Mouse (Mus musculus) lung, postnatal 0 days (tissue): Measurements from ENCODE around the gene Strn4. TPM values are rescaled to one million over a fixed set of nuclear protein-coding genes. Genes with fewer than 3 reads are reported as not detected.

Experiments
- ATAC-seq: fragments of 200-750 bp; cut with Nextera tagmentation; 2 replicates; pipeline ENCODE4 v1.8.0; 2017; ENCODE audit warnings: moderate library complexity
- DNase-seq: peaks from one replicate; pipeline ENCODE4 v3.0.0-alpha.2; 2016; ENCODE audit warnings: low spot score
- H3K27ac ChIP-seq: fragments of 300-500 bp; sonication (generic); 2 replicates; pipeline ENCODE4 v1.5.1; 2014; ENCODE audit warnings: antibody characterized with exemption, mild to moderate bottlenecking, low read length, mixed read lengths
- H3K27me3 ChIP-seq: fragments of 300-500 bp; sonication (generic); replicated peaks from 2 replicates; pipeline ENCODE4 v1.6.1; 2014; ENCODE audit warnings: low read length, mixed read lengths; ENCODE audit not compliant: insufficient read depth
- H3K36me3 ChIP-seq: fragments of 300-500 bp; sonication (generic); 2 replicates; pipeline ENCODE4 v1.6.1; 2014; ENCODE audit warnings: low read length, mixed read lengths; ENCODE audit not compliant: insufficient read depth
- H3K4me1 ChIP-seq: fragments of 300-500 bp; sonication (generic); 2 replicates; pipeline ENCODE4 v1.6.1; 2014; ENCODE audit warnings: antibody characterized with exemption, low read depth, low read length, mixed read lengths; ENCODE audit not compliant: insufficient read depth
- H3K4me2 ChIP-seq: fragments of 300-500 bp; sonication (generic); replicated peaks from 2 replicates; pipeline ENCODE4 v1.6.1; 2014; ENCODE audit warnings: low read depth, mild to moderate bottlenecking, low read length, moderate library complexity, mixed read lengths
- H3K4me3 ChIP-seq: fragments of 300-500 bp; sonication (generic); 2 replicates; pipeline ENCODE4 v1.5.1; 2014; ENCODE audit warnings: low read depth, low read length
- H3K9ac ChIP-seq: fragments of 300-500 bp; sonication (generic); replicated peaks from 2 replicates; pipeline ENCODE4 v1.6.1; 2014; ENCODE audit warnings: low read depth, mild to moderate bottlenecking
- H3K9me3 ChIP-seq: fragments of 300-500 bp; sonication (generic); 2 replicates; pipeline ENCODE4 v1.6.1; 2016; ENCODE audit warnings: low read length, mixed read lengths
- CTCF ChIP-seq: IDR thresholded peaks from 2 replicates; pipeline ENCODE4 v1.5.1; 2016; ENCODE audit warnings: antibody characterized with exemption, mild to moderate bottlenecking
- EP300 ChIP-seq: IDR thresholded peaks from 2 replicates; pipeline ENCODE4 v1.6.1; 2016; ENCODE audit warnings: antibody characterized with exemption, mild to moderate bottlenecking, control low read depth
- WGBS: fragments of 180-500 bp; shearing (Covaris S2); extraction: QIAGEN DNeasy Blood & Tissue Kit; methylation state at CpG from one replicate; pipeline ENCODE4 v1.1.7; 2014; 5-methylcytosine and 5-hydroxymethylcytosine counted together
- polyA plus RNA-seq: library from polyadenylated mRNA; unstranded; fragments of >200 nt; fragmentation: Nextera tagmentation; extraction: Ambion mirVana; gene quantifications from 2 replicates; pipeline ENCODE4 v1.2.1, GENCODE M21; 2015

Gene Strn4
- polyA plus RNA-seq, 1 experiment from 2014 or later = 57.7 TPM

GRCm38 (mm10) chr7:16816078-16816474 lies 387 bp downstream of the Strn4 start:
- Histone ChIP-seq H3K27ac (peak overlapping the region; percentile 93), H3K9me3 (no peaks in the 10 kb centered on the region), H3K9ac (peak overlapping the region; percentile 91), H3K27me3 (no peaks in the 10 kb centered on the region), H3K4me3 (peak overlapping the region; percentile 100), H3K36me3 (no peaks in the 10 kb centered on the region; the same call in 1 of the 2 replicates), H3K4me1 (peaks cover 21% of the 10 kb centered on the region; the same call in 1 of the 2 replicates), H3K4me2 (peak overlapping the region; percentile 91)
- no peak for TF ChIP-seq EP300
- no peak for TF ChIP-seq CTCF
- ATAC-seq (peak; percentile 88), DNase-seq (peak; percentile 85)
- WGBS = 0% methylated on average over 12 of the region's 55 CpGs

GRCm38 (mm10) chr7:16816475-16817122 lies 910 bp downstream of the Strn4 start, which contains the start of gene Fkrp:
Fkrp (minus strand) TSS chr7:16816732.
- ATAC-seq = peak; percentile 81
- peak; percentile 37 for DNase-seq
- TF ChIP-seq EP300 = no peak
- TF ChIP-seq CTCF = no peak; the same call in 1 of the 2 replicates
- Histone ChIP-seq H3K4me1 (peaks cover 20% of the 10 kb centered on the region; the same call in 1 of the 2 replicates), H3K9ac (peak within 1 kb of the TSS; percentile 91), H3K4me2 (peak within 1 kb of the TSS; percentile 91), H3K36me3 (no peaks in the 10 kb centered on the region), H3K27me3 (no peaks in the 10 kb centered on the region), H3K27ac (peak within 1 kb of the TSS; percentile 93), H3K4me3 (peak within 1 kb of the TSS; percentile 100), H3K9me3 (no peaks in the 10 kb centered on the region)
- WGBS = 2% methylated on average over 41 of the region's 64 CpGs

GRCm38 (mm10) chr7:16817693-16818092 lies 2.0 kb downstream of the Strn4 start:
- Histone ChIP-seq H3K36me3 (no peaks in the 10 kb centered on the region), H3K27ac (no peak overlapping the region), H3K27me3 (no peaks in the 10 kb centered on the region), H3K9me3 (no peaks in the 10 kb centered on the region), H3K9ac (0 out of 2 replicates have a peak overlapping the region, but pooled peaks have one; percentile 91), H3K4me2 (peak overlapping the region; percentile 91), H3K4me3 (peak overlapping the region; percentile 100; the same call in 1 of the 2 replicates), H3K4me1 (peaks cover 20% of the 10 kb centered on the region; the same call in 1 of the 2 replicates)
- no peak for ATAC-seq
- no peak for TF ChIP-seq CTCF
- no peak for TF ChIP-seq EP300
- WGBS = 21% methylated on average over 3 of the region's 3 CpGs
- no peak for DNase-seq

- no peak for ATAC-seq
Measured at GRCm38 (mm10) chr7:16819794-16820193, 4.1 kb downstream of the Strn4 start.

GRCm38 (mm10) chr7:16820271-16820763 lies 4.6 kb downstream of the Strn4 start:
- Histone ChIP-seq H3K36me3 (peaks cover 8% of the 10 kb centered on the region; the same call in 1 of the 2 replicates), H3K9ac (no peak overlapping the region), H3K4me1 (peaks cover 20% of the 10 kb centered on the region; the same call in 1 of the 2 replicates), H3K4me2 (no peak overlapping the region), H3K9me3 (no peaks in the 10 kb centered on the region), H3K27ac (no peak overlapping the region), H3K4me3 (no peak overlapping the region), H3K27me3 (no peaks in the 10 kb centered on the region)
- DNase-seq (no peak), ATAC-seq (no peak)
- 61% methylated on average over 5 of the region's 5 CpGs for WGBS
- TF ChIP-seq EP300 (no peak), CTCF (no peak)

More at GRCm38 (mm10) chr7:16819794-16820193, 4.1 kb downstream of the Strn4 start:
- WGBS = 77% methylated on average over 5 of the region's 5 CpGs
- Histone ChIP-seq H3K36me3 (peaks cover 8% of the 10 kb centered on the region; the same call in 1 of the 2 replicates), H3K4me1 (peaks cover 20% of the 10 kb centered on the region; the same call in 1 of the 2 replicates), H3K9ac (no peak overlapping the region), H3K27me3 (no peaks in the 10 kb centered on the region), H3K9me3 (no peaks in the 10 kb centered on the region), H3K4me3 (no peak overlapping the region), H3K4me2 (no peak overlapping the region), H3K27ac (no peak overlapping the region)
- DNase-seq = no peak
- TF ChIP-seq CTCF (no peak), EP300 (no peak)

GRCm38 (mm10) chr7:16821091-16821490 lies 5.4 kb downstream of the Strn4 start:
- Histone ChIP-seq H3K9me3 (no peaks in the 10 kb centered on the region), H3K27me3 (no peaks in the 10 kb centered on the region), H3K4me2 (no peak overlapping the region), H3K36me3 (peaks cover 8% of the 10 kb centered on the region; the same call in 1 of the 2 replicates), H3K9ac (no peak overlapping the region), H3K4me1 (peaks cover 20% of the 10 kb centered on the region; the same call in 1 of the 2 replicates), H3K27ac (no peak overlapping the region), H3K4me3 (no peak overlapping the region)
- DNase-seq (no peak), ATAC-seq (no peak)
- TF ChIP-seq EP300 (no peak), CTCF (no peak)
- WGBS = 70% methylated on average over 3 of the region's 3 CpGs
